Mouse (Mus musculus) embryonic facial prominence, embryonic 12.5 days (tissue): ENCODE data around the gene Map2k2. TPM values are rescaled to one million over a fixed set of nuclear protein-coding genes. Genes with fewer than 3 reads are reported as not detected.

Experiments used
- ATAC-seq: fragments of 200-750 bp; cut with Nextera tagmentation; 2 replicates; pipeline ENCODE4 v1.8.0; 2017; ENCODE audit not compliant: insufficient number of reproducible peaks, insufficient read depth, low FRiP score, low TSS enrichment
- H3K27ac ChIP-seq: fragments of 300-500 bp; sonication (generic); 2 replicates; pipeline ENCODE4 v1.5.1; 2016; ENCODE audit warnings: mild to moderate bottlenecking
- H3K27me3 ChIP-seq: fragments of 300-500 bp; sonication (generic); 2 replicates; pipeline ENCODE4 v1.6.1; 2016; ENCODE audit warnings: mild to moderate bottlenecking, moderate library complexity
- H3K36me3 ChIP-seq: fragments of 300-500 bp; sonication (generic); 2 replicates; pipeline ENCODE4 v1.6.1; 2016; ENCODE audit warnings: mild to moderate bottlenecking
- H3K4me1 ChIP-seq: fragments of 300-500 bp; sonication (generic); 2 replicates; pipeline ENCODE4 v1.6.1; 2016
- H3K4me2 ChIP-seq: fragments of 300-500 bp; sonication (generic); replicated peaks from 2 replicates; pipeline ENCODE4 v1.6.1; 2016; ENCODE audit warnings: mild to moderate bottlenecking, moderate library complexity
- H3K4me3 ChIP-seq: fragments of 300-500 bp; sonication (generic); 2 replicates; pipeline ENCODE4 v1.5.1; 2016; ENCODE audit warnings: mild to moderate bottlenecking
- H3K9ac ChIP-seq: fragments of 300-500 bp; sonication (generic); 2 replicates; pipeline ENCODE4 v1.6.1; 2016; ENCODE audit warnings: mild to moderate bottlenecking, moderate library complexity
- H3K9me3 ChIP-seq: fragments of 300-500 bp; sonication (generic); 2 replicates; pipeline ENCODE4 v1.6.1; 2016; ENCODE audit warnings: mild to moderate bottlenecking, moderate library complexity
- WGBS: fragments of 180-500 bp; shearing (Covaris S2); methylation state at CpG from one replicate; pipeline ENCODE4 v1.1.7; 2016; 5-methylcytosine and 5-hydroxymethylcytosine counted together
- polyA plus RNA-seq: library from polyadenylated mRNA; unstranded; fragments of >200 nt; fragmentation: Nextera tagmentation; extraction: Ambion mirVana; gene quantifications from 2 replicates; pipeline ENCODE4 v1.2.1, GENCODE M21; 2016

Map2k2 gene
- polyA plus RNA-seq, 1 experiment from 2014 or later: 230 TPM

GRCm38 (mm10) chr10:81146296-81146695 lies 40.6 kb downstream of the Map2k2 start:
- Histone ChIP-seq H3K27me3 (no peaks in the 10 kb centered on the region), H3K9ac (no peak overlapping the region), H3K4me1 (peaks cover 15% of the 10 kb centered on the region; the same call in 1 of the 2 replicates), H3K4me2 (no peak overlapping the region), H3K36me3 (peaks cover 79% of the 10 kb centered on the region), H3K4me3 (no peak overlapping the region), H3K9me3 (no peaks in the 10 kb centered on the region), H3K27ac (no peak overlapping the region)
- WGBS: 74% methylated on average over 4 of the region's 4 CpGs
- no peak for ATAC-seq

GRCm38 (mm10) chr10:81151261-81151660 lies 45.5 kb downstream of the Map2k2 start:
- H3K36me3 ChIP-seq: peaks cover 86% of the 10 kb centered on the region
- no peak overlapping the region for H3K27ac ChIP-seq
- no peaks in the 10 kb centered on the region for H3K9me3 ChIP-seq
- 81% methylated on average over 6 of the region's 6 CpGs for WGBS
- no peak overlapping the region for H3K4me3 ChIP-seq
- no peaks in the 10 kb centered on the region for H3K4me1 ChIP-seq
- ATAC-seq: no peak
- no peaks in the 10 kb centered on the region for H3K27me3 ChIP-seq
- no peak overlapping the region for H3K4me2 ChIP-seq
- H3K9ac ChIP-seq: no peak overlapping the region

DNA sequence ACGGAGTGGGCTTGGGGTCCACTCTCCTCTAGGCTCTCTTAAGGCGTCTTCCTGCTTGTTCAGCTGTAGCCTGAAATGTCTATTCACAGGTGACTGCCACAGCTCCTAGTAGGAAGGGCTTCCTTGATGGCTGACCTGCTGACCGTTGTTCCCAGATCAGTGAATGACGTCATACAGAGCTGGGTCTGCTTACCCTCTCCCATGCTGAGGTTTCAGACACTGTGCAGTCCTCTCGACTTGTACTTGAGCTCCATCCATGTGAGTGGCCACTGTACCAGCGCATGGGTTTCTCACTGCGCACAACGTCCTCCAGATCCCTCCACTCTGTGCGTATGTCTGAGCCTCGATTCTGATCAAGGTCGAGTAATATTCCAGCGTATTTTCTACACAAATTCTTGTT lies 46.9 kb downstream of the Map2k2 start:
- H3K27me3 ChIP-seq: no peaks in the 10 kb centered on the region
- H3K4me1 ChIP-seq: no peaks in the 10 kb centered on the region
- no peak overlapping the region for H3K4me3 ChIP-seq
- peaks cover 86% of the 10 kb centered on the region for H3K36me3 ChIP-seq
- peak overlapping the region; percentile 46; the same call in 1 of the 2 replicates for H3K27ac ChIP-seq
- 74% methylated on average over 12 of the region's 12 CpGs for WGBS
- no peak overlapping the region for H3K4me2 ChIP-seq
- ATAC-seq: no peak
- no peak overlapping the region for H3K9ac ChIP-seq
- no peaks in the 10 kb centered on the region for H3K9me3 ChIP-seq

DNA sequence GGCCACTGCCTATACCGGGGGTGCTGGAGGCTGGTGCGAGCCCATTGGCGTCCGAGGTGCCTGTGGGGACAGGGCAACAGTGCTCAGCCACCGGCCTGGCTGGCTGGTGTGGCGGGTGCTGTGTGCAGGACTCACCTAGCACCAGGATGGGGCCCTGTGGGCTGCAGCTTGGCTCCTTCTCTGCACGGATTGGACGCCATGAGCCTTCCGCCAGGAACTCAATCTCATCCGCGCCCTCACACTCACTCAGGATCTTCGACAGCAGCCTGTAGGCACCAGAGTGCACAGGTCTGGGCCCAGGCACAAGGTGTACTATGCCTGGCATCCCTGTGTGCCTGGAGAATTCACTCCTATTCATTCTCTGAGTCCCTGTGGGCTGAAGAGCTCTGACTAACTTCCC lies 48.6 kb downstream of the Map2k2 start:
- Histone ChIP-seq H3K9ac (no peak overlapping the region), H3K27ac (0 out of 2 replicates have a peak overlapping the region, but pooled peaks have one; percentile 19), H3K36me3 (peaks cover 85% of the 10 kb centered on the region), H3K4me2 (no peak overlapping the region), H3K4me3 (no peak overlapping the region), H3K4me1 (no peaks in the 10 kb centered on the region), H3K27me3 (no peaks in the 10 kb centered on the region), H3K9me3 (no peaks in the 10 kb centered on the region)
- no peak for ATAC-seq
- 93% methylated on average over 12 of the region's 12 CpGs for whole genome bisulfite sequencing

- Histone ChIP-seq H3K36me3 (peaks cover 83% of the 10 kb centered on the region), H3K4me1 (no peaks in the 10 kb centered on the region), H3K4me3 (no peak overlapping the region), H3K27ac (peak overlapping the region; percentile 19; the same call in 1 of the 2 replicates), H3K9me3 (no peaks in the 10 kb centered on the region), H3K4me2 (no peak overlapping the region), H3K27me3 (no peaks in the 10 kb centered on the region), H3K9ac (no peak overlapping the region)
- WGBS: 75% methylated on average over 6 of the region's 6 CpGs
- ATAC-seq: no peak
These were observed 49.0 kb downstream of the Map2k2 start for GRCm38 (mm10) chr10:81154736-81155135.

DNA sequence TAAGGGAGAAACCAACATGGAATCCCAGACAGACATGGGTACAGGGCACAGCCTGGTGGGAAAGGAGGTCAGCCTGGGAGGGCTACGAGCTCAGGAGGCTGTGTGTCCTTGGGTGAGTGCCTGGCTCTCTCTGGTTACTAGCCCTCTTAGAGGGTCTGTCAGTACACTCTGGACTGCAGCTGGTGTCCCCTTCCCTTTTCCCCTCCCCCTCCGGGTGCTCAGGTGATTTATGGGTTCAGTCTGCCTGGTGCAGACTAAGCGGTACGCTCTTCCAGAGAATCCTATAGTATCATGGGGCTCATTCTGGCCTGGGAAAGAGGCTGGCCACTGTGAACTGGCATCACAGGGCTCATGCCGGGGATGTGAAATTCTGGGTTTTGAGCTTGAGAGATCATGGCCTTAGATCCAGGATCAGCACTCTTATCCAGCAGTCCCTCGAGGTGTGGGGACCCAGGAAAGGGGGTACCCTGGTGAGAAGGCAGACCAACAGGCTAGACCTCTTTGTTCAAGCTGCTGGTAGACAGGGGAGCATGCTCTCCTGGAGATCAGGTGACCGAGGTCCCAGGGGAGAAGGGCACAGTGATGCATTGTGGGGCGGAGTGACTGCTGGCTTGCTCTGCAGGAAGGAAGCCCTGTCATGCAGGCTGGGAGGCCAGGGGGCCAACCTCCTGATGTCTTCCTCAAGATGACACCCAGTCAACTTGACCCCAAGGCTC lies 56.0 kb downstream of the Map2k2 start:
- WGBS: 88% methylated on average over 8 of the region's 8 CpGs
- 0 out of 2 replicates have a peak overlapping the region, but pooled peaks have one; percentile 36 for H3K27ac ChIP-seq
- no peak overlapping the region for H3K9ac ChIP-seq
- H3K9me3 ChIP-seq: no peaks in the 10 kb centered on the region
- H3K4me1 ChIP-seq: peaks cover 5% of the 10 kb centered on the region
- no peak for ATAC-seq
- H3K4me3 ChIP-seq: no peak overlapping the region
- no peaks in the 10 kb centered on the region for H3K27me3 ChIP-seq
- H3K4me2 ChIP-seq: no peak overlapping the region
- H3K36me3 ChIP-seq: peaks cover 69% of the 10 kb centered on the region

- peaks cover 8% of the 10 kb centered on the region for H3K4me1 ChIP-seq
- peaks cover 64% of the 10 kb centered on the region for H3K36me3 ChIP-seq
- no peak overlapping the region for H3K9ac ChIP-seq
- WGBS: 58% methylated on average over 2 of the region's 2 CpGs
- H3K27ac ChIP-seq: no peak overlapping the region
- no peak overlapping the region for H3K4me3 ChIP-seq
- ATAC-seq: no peak
- no peaks in the 10 kb centered on the region for H3K9me3 ChIP-seq
- H3K4me2 ChIP-seq: no peak overlapping the region
- no peaks in the 10 kb centered on the region for H3K27me3 ChIP-seq
These were observed 56.6 kb downstream of the Map2k2 start for GRCm38 (mm10) chr10:81162318-81162652.

GRCm38 (mm10) chr10:81165118-81165517 lies 59.4 kb downstream of the Map2k2 start:
- Histone ChIP-seq H3K4me3 (no peak overlapping the region), H3K9ac (no peak overlapping the region), H3K9me3 (no peaks in the 10 kb centered on the region), H3K27me3 (no peaks in the 10 kb centered on the region), H3K27ac (no peak overlapping the region), H3K36me3 (peaks cover 39% of the 10 kb centered on the region), H3K4me1 (peaks cover 15% of the 10 kb centered on the region), H3K4me2 (no peak overlapping the region)
- 81% methylated on average over 8 of the region's 8 CpGs for WGBS
- ATAC-seq: no peak

GRCm38 (mm10) chr10:81167200-81168086 lies 61.7 kb downstream of the Map2k2 start, which contains the start of gene Pias4:
TSS of gene Pias4 (minus strand) at chr10:81167923.
- WGBS: under 1% methylated on average over 64 of the region's 64 CpGs
- peaks cover 16% of the 10 kb centered on the region for H3K36me3 ChIP-seq

DNA sequence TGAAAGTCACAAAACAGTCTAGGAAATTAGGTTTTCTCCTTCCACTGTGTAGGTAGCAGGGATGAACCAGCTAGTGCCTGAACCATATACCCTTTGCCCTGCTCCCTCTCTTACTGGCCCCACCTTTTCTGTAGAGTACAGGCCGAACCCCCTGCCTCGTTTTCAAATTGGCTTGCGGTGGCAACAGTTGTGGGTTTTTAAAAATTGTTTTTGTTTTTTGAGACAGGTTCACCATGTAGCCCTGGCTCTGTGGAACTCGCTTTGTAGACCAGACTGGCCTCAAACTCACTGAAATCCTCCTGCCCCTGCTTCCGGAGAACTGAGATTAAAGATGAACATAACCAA lies 62.3 kb downstream of the Map2k2 start:
- Histone ChIP-seq H3K4me2 (peak overlapping the region; percentile 90), H3K27me3 (no peaks in the 10 kb centered on the region), H3K9me3 (no peaks in the 10 kb centered on the region), H3K4me3 (peak overlapping the region; percentile 99), H3K27ac (peak overlapping the region; percentile 84), H3K9ac (peak overlapping the region; percentile 55; the same call in 1 of the 2 replicates), H3K36me3 (peaks cover 12% of the 10 kb centered on the region), H3K4me1 (peaks cover 15% of the 10 kb centered on the region)
- peak; percentile 45 for ATAC-seq
- 7% methylated on average over 5 of the region's 5 CpGs for WGBS

More at GRCm38 (mm10) chr10:81167200-81168086, 61.7 kb downstream of the Map2k2 start, which contains the start of gene Pias4:
- H3K4me3 ChIP-seq: peak within 1 kb of the TSS; percentile 99
- H3K4me2 ChIP-seq: peak within 1 kb of the TSS; percentile 90
- peak; percentile 70 for ATAC-seq
- H3K4me1 ChIP-seq: peaks cover 15% of the 10 kb centered on the region
- peak within 1 kb of the TSS; percentile 84 for H3K27ac ChIP-seq
- no peaks in the 10 kb centered on the region for H3K9me3 ChIP-seq
- no peaks in the 10 kb centered on the region for H3K27me3 ChIP-seq
- peak within 1 kb of the TSS; percentile 88 for H3K9ac ChIP-seq

GRCm38 (mm10) chr10:81168521-81169244 lies 63.0 kb downstream of the Map2k2 start:
- peak overlapping the region; percentile 90 for H3K4me2 ChIP-seq
- peak overlapping the region; percentile 99 for H3K4me3 ChIP-seq
- WGBS: 2% methylated on average over 29 of the region's 29 CpGs
- H3K36me3 ChIP-seq: peaks cover 7% of the 10 kb centered on the region
- H3K4me1 ChIP-seq: peaks cover 21% of the 10 kb centered on the region
- peak overlapping the region; percentile 55 for H3K9ac ChIP-seq
- ATAC-seq: peak; percentile 54
- H3K27ac ChIP-seq: peak overlapping the region; percentile 84
- H3K27me3 ChIP-seq: no peaks in the 10 kb centered on the region
- no peaks in the 10 kb centered on the region for H3K9me3 ChIP-seq
